Mouse (Mus musculus): ENCODE measurements around the gene Gm20509.

- TF ChIP-seq CTCF (IDR thresholded peaks at IDR 0.05; ENCODE audit: insufficient read depth, low read length) (no peak), POLR2A (IDR thresholded peaks at IDR 0.05; ENCODE audit: borderline replicate concordance, extremely low read depth, low read depth, low read length) (no peak)
These were observed 29.1 kb upstream of the Gm20509 start for GRCm38 (mm10) chr9:73073169-73073568.
